Mouse (Mus musculus): Measurements from ENCODE around the gene Ube2o.

GRCm38 (mm10) chr11:116611883-116612282 lies 30.6 kb upstream of the Ube2o start:
- TF ChIP-seq POLR2A (IDR thresholded peaks at IDR 0.05; ENCODE audit: low read depth, low read length) (no peak), CTCF (IDR thresholded peaks at IDR 0.05; ENCODE audit: borderline replicate concordance, insufficient read depth, low read length) (no peak)

Measured in embryonic fibroblast, embryonic 13.5 days (primary cell).